Mouse (Mus musculus) midbrain, postnatal 0 days (tissue): Measurements from ENCODE around the gene Ncstn. TPM values are rescaled to one million over a fixed set of nuclear protein-coding genes. Genes with fewer than 3 reads are reported as not detected.

Experiments used
- ATAC-seq: fragments of 200-750 bp; cut with Nextera tagmentation; 2 replicates; pipeline ENCODE4 v1.8.0; 2017; ENCODE audit warnings: moderate number of reproducible peaks, mild to moderate bottlenecking, moderate TSS enrichment, moderate library complexity; ENCODE audit not compliant: low FRiP score
- DNase-seq: peaks from one replicate; pipeline ENCODE4 v3.0.0-alpha.2; 2015; ENCODE audit warnings: low spot score
- H3K27ac ChIP-seq: fragments of 300-500 bp; sonication (generic); 2 replicates; pipeline ENCODE4 v1.5.1; 2014; ENCODE audit warnings: low read depth, mild to moderate bottlenecking, low read length, mixed read lengths
- H3K27me3 ChIP-seq: fragments of 300-500 bp; sonication (generic); 2 replicates; pipeline ENCODE4 v1.6.1; 2014; ENCODE audit warnings: low read length, control low read depth, mixed read lengths; ENCODE audit not compliant: insufficient read depth
- H3K36me3 ChIP-seq: fragments of 300-500 bp; sonication (generic); 2 replicates; pipeline ENCODE4 v1.6.1; 2014; ENCODE audit warnings: low read length, control low read depth, mixed read lengths; ENCODE audit not compliant: insufficient read depth
- H3K4me1 ChIP-seq: fragments of 300-500 bp; sonication (generic); 2 replicates; pipeline ENCODE4 v1.6.1; 2014; ENCODE audit warnings: mild to moderate bottlenecking, control low read depth, antibody characterized with exemption, low read length, mixed read lengths; ENCODE audit not compliant: insufficient read depth
- H3K4me2 ChIP-seq: fragments of 300-500 bp; sonication (generic); 2 replicates; pipeline ENCODE4 v1.6.1; 2014; ENCODE audit warnings: low read depth, mild to moderate bottlenecking, low read length, mixed read lengths; ENCODE audit not compliant: poor library complexity, severe bottlenecking
- H3K4me3 ChIP-seq: fragments of 300-500 bp; sonication (generic); 2 replicates; pipeline ENCODE4 v1.5.1; 2014; ENCODE audit warnings: low read depth, mild to moderate bottlenecking, low read length, moderate library complexity
- H3K9ac ChIP-seq: fragments of 300-500 bp; sonication (generic); replicated peaks from 2 replicates; pipeline ENCODE4 v1.6.1; 2014; ENCODE audit warnings: mild to moderate bottlenecking, low read length, moderate library complexity, mixed read lengths; ENCODE audit not compliant: poor library complexity, severe bottlenecking
- H3K9me3 ChIP-seq: fragments of 300-500 bp; sonication (generic); 2 replicates; pipeline ENCODE4 v1.6.1; 2016; ENCODE audit warnings: low read length, control low read depth
- CTCF ChIP-seq: IDR thresholded peaks from 2 replicates; pipeline ENCODE4 v1.5.1; 2016; ENCODE audit warnings: antibody characterized with exemption, mild to moderate bottlenecking
- WGBS: fragments of 180-500 bp; shearing (Covaris S2); extraction: QIAGEN DNeasy Blood & Tissue Kit; methylation state at CpG from one replicate; pipeline ENCODE4 v1.1.7; 2014; 5-methylcytosine and 5-hydroxymethylcytosine counted together
- polyA plus RNA-seq: library from polyadenylated mRNA; unstranded; fragments of >200 nt; fragmentation: Nextera tagmentation; extraction: Ambion mirVana; gene quantifications from 2 replicates; pipeline ENCODE4 v1.2.1, GENCODE M21; 2015
- total RNA-seq: library from RNA; depleted of rRNA; stranded (reverse); fragments of >200 nt; gene quantifications from 2 replicates; pipeline ENCODE4 v1.2.3, GENCODE M21; 2014

Ncstn gene
- total and polyA plus RNA-seq, 2 experiments from 2014 or later: 70.3 to 93.3 TPM

DNA sequence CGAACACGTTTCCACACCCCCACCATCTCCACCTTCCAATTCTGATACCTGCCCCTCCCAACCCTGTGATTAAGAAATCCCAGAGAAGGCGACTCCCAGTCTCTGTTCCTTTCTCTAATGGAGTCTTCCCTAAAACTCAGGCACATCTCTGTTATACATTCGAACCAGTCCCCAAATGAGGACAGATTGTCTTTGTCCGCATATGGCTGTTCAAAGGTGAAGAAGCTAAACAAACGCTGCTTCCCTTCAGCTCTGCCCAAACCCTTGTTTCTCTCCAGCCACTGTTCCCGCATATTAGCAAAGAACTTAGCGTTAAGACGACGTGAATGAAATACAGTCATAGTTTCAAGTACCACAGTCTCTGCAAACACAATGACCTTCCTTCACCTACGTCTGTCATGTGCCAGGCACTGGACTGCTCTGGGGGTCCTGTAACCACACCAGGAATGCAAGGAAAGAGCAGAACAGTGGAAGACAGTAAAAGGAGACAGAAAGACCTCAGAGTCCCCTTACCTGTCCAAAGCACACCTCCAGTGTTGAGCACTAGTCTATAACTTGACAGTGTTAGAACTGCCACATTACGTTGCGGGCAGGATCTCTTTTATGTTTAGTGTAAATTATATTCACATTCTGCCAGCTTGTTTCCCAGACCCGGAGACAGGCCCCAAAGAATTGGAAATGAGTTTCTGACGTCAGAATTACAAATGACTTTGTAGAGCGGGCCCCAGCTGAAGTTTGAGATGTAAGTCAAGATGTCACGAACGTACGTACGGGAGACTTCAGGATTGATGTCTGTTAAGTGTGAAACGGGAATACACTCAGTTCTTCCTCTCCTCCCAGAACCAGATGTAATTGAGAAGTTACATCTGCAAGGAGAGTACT lies 54.0 kb downstream of the Ncstn start, which contains the start of gene Vangl2:
Gene Vangl2, minus strand, starts transcription at position 51 of the 882 bp plus-strand sequence.
- 33% methylated on average over 21 of the region's 21 CpGs for WGBS
- H3K27ac ChIP-seq: peak within 1 kb of the TSS; percentile 96
- TF ChIP-seq CTCF: no peak

DNA sequence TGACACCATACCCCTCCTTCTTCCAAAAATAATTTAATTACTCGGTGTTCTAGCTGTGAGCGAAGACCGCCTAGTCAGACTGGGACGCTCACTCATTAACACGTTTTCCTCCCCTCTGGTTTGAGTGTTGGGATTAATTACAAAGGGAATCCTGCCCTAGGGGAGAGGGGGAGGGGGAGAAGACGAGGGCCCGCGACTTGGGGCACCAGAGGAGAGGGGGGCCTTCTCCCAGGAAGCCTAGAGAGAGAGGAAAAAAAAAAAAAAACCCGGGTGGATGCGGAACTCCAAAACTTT lies 54.8 kb downstream of the Ncstn start:
- no peaks in the 10 kb centered on the region for H3K9me3 ChIP-seq
- no peaks in the 10 kb centered on the region for H3K27me3 ChIP-seq
- H3K4me1 ChIP-seq: peaks cover 17% of the 10 kb centered on the region
- peak overlapping the region; percentile 94 for H3K9ac ChIP-seq
- no peaks in the 10 kb centered on the region for H3K36me3 ChIP-seq
- H3K4me3 ChIP-seq: peak overlapping the region; percentile 94
- H3K4me2 ChIP-seq: peak overlapping the region; percentile 87
- peak overlapping the region; percentile 96 for H3K27ac ChIP-seq
- 8% methylated on average over 10 of the region's 10 CpGs for WGBS
- peak; percentile 12; the same call in 1 of the 2 replicates for ATAC-seq
- DNase-seq: peak; percentile 33
- no peak for TF ChIP-seq CTCF

More for the DNA sequence above, 54.0 kb downstream of the Ncstn start, which contains the start of gene Vangl2:
- H3K4me2 ChIP-seq: peak within 1 kb of the TSS; percentile 87
- ATAC-seq: no peak
- no peaks in the 10 kb centered on the region for H3K9me3 ChIP-seq
- no peak for DNase-seq
- peak within 1 kb of the TSS; percentile 94 for H3K9ac ChIP-seq
- H3K4me3 ChIP-seq: peak within 1 kb of the TSS; percentile 94
- peaks cover 17% of the 10 kb centered on the region for H3K4me1 ChIP-seq
- H3K27me3 ChIP-seq: no peaks in the 10 kb centered on the region
- H3K36me3 ChIP-seq: no peaks in the 10 kb centered on the region

DNA sequence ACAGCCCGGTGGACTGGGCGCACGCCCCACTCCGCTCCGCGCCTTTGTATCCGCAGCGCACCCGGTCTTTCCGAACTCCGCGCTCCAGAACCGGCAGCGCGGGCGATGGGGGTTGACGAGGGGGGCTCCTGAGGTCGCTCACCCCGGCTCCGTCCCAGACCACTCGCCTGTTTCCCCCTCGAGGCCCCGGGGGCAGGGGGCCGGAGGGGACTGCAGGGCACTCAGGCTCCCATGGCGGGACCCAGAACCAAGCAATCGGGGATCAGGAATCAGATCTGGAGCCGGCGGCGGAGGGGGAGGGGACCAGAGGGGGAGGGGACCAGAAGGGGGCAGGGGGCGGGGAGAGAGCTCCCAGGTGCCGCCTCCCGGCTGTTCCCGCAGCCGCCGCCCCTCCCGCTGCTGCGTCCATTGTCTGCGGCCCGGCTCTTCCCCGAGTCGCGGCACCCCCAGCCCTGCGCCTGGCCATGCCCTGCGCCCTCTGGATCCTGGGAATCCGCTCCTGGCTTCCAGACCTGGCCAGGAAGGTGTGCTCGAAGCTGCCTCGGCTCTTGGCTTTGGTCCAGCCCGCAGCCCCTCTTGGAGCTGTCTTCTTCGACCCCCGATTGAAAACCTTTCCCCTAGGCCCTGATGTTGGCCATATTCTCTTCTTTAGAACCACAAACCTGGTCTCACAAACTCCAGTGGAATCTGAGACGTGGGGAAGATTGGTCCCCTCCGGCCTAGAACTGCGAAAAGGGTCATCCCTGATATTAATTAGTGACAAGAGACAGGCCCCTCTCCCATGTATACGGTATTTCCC lies 55.4 kb downstream of the Ncstn start:
- DNase-seq: peak; percentile 92
- H3K27ac ChIP-seq: peak overlapping the region; percentile 96
- H3K4me2 ChIP-seq: peak overlapping the region; percentile 87
- H3K4me1 ChIP-seq: peaks cover 19% of the 10 kb centered on the region
- 0% methylated on average over 45 of the region's 54 CpGs for WGBS
- H3K9me3 ChIP-seq: no peaks in the 10 kb centered on the region
- no peaks in the 10 kb centered on the region for H3K27me3 ChIP-seq
- H3K4me3 ChIP-seq: peak overlapping the region; percentile 94
- no peaks in the 10 kb centered on the region for H3K36me3 ChIP-seq
- TF ChIP-seq CTCF: 0 out of 2 replicates have a peak, but pooled peaks have one; percentile 6
- ATAC-seq: peak; percentile 86
- H3K9ac ChIP-seq: peak overlapping the region; percentile 94

DNA sequence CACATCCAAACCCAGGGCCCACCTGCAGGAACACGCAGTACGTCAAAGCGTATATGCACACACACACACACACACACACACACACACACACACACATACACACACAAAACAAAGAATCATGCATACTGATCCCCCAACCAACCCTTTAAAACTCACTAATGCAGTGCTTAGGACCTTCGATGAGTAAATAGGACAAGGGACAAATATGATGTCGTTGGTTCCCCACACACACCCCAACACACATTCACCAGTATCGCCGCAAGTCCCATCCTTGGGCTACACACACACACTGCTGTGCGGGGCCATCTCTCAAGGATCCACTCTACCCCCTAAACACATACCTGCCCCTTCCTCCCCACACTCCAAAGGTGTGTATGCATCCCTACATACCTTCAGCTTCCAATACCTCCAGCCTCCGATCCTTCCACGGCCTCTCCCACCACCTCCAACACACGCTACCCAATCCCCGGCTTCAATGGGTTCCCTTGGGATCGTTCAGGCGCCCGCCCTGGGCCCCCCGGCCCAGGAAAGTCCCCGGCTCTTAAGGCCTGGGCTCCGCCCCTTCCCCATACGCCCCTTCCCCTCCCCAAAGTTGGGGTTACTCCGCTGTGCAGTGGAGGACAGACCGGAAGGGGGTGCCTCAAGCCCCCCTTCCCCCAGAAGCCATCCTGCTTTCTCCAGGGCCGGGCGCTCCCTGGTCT lies 56.2 kb downstream of the Ncstn start:
- peaks cover 22% of the 10 kb centered on the region for H3K4me1 ChIP-seq
- WGBS: under 1% methylated on average over 23 of the region's 23 CpGs
- no peaks in the 10 kb centered on the region for H3K9me3 ChIP-seq
- H3K27ac ChIP-seq: peak overlapping the region; percentile 96
- no peaks in the 10 kb centered on the region for H3K36me3 ChIP-seq
- H3K4me2 ChIP-seq: peak overlapping the region; percentile 87
- H3K9ac ChIP-seq: peak overlapping the region; percentile 94
- ATAC-seq (peak; percentile 78), DNase-seq (peak; percentile 87)
- H3K4me3 ChIP-seq: peak overlapping the region; percentile 94
- no peaks in the 10 kb centered on the region for H3K27me3 ChIP-seq
- TF ChIP-seq CTCF: no peak

DNA sequence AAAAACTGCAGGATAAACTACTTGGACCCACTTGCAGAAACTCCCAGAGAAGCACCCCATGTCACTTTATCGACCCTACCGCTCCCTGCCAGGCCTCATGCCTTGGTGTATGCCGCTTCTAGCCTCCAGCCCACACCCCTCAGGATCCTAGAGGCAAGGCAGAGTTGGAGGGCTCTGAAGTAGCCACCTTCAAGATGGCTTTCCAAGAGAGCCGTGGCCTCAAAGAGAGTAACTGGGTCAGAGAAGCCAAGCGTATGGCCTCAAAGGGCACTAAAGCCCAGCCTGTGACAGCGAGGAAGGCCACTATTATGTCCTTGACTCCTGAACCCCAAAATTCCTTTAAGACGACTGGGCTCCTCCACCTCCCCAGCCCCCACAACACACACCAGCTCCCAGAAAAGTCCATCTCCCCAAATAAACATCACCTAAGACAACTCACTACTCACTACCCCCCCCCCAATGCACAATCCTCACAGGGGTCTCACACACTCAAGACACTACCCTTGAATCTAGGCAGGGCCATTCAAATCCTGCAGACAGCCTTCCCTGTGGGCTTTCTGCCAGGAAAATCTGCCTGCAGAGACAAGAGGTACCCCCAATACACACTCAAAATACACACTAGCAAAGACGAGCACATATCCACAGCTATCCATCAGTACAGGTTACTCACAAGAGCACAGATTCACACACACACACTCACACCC lies 57.2 kb downstream of the Ncstn start:
- TF ChIP-seq CTCF: no peak
- no peak for DNase-seq
- no peaks in the 10 kb centered on the region for H3K27me3 ChIP-seq
- ATAC-seq: no peak
- H3K27ac ChIP-seq: peak overlapping the region; percentile 96
- peak overlapping the region; percentile 94 for H3K4me3 ChIP-seq
- peak overlapping the region; percentile 94 for H3K9ac ChIP-seq
- H3K4me2 ChIP-seq: peak overlapping the region; percentile 87
- WGBS: 2% methylated on average over 8 of the region's 8 CpGs
- H3K9me3 ChIP-seq: no peaks in the 10 kb centered on the region
- H3K4me1 ChIP-seq: peaks cover 22% of the 10 kb centered on the region
- H3K36me3 ChIP-seq: no peaks in the 10 kb centered on the region
